Mouse (Mus musculus) intestine, embryonic 15.5 days (tissue): ENCODE measurements around the gene Ssr3. TPM values are rescaled to one million over a fixed set of nuclear protein-coding genes. Genes with fewer than 3 reads are reported as not detected.

ENCODE experiments used
- ATAC-seq: fragments of 200-750 bp; cut with Nextera tagmentation; 2 replicates; pipeline ENCODE4 v1.8.0; 2017; ENCODE audit warnings: moderate TSS enrichment, moderate library complexity
- H3K27ac ChIP-seq: fragments of 300-500 bp; sonication (generic); 2 replicates; pipeline ENCODE4 v1.5.1; 2015; ENCODE audit warnings: mild to moderate bottlenecking, inconsistent platforms
- H3K27me3 ChIP-seq: fragments of 300-500 bp; sonication (generic); replicated peaks from 2 replicates; pipeline ENCODE4 v1.6.1; 2015; ENCODE audit warnings: inconsistent platforms
- H3K36me3 ChIP-seq: fragments of 300-500 bp; sonication (generic); 2 replicates; pipeline ENCODE4 v1.6.1; 2015; ENCODE audit warnings: inconsistent platforms
- H3K4me1 ChIP-seq: fragments of 300-500 bp; sonication (generic); replicated peaks from 2 replicates; pipeline ENCODE4 v1.6.1; 2015; ENCODE audit warnings: inconsistent platforms
- H3K4me2 ChIP-seq: fragments of 300-500 bp; sonication (generic); replicated peaks from 2 replicates; pipeline ENCODE4 v1.6.1; 2015; ENCODE audit warnings: mild to moderate bottlenecking, inconsistent platforms
- H3K4me3 ChIP-seq: fragments of 300-500 bp; sonication (generic); replicated peaks from 2 replicates; pipeline ENCODE4 v1.5.1; 2015; ENCODE audit warnings: inconsistent platforms
- H3K9ac ChIP-seq: fragments of 300-500 bp; sonication (generic); 2 replicates; pipeline ENCODE4 v1.6.1; 2015; ENCODE audit warnings: inconsistent platforms
- H3K9me3 ChIP-seq: fragments of 300-500 bp; sonication (generic); 2 replicates; pipeline ENCODE4 v1.6.1; 2016; ENCODE audit warnings: inconsistent platforms
- WGBS: fragments of 180-500 bp; shearing (Covaris S2); methylation state at CpG from one replicate; pipeline ENCODE4 v1.1.7; 2015; 5-methylcytosine and 5-hydroxymethylcytosine counted together
- polyA plus RNA-seq: library from polyadenylated mRNA; unstranded; fragments of >200 nt; fragmentation: Nextera tagmentation; extraction: Ambion mirVana; gene quantifications from 2 replicates; pipeline ENCODE4 v1.2.1, GENCODE M21; 2015

The Ssr3 gene
- polyA plus RNA-seq, 1 experiment from 2014 or later: 299 TPM

DNA sequence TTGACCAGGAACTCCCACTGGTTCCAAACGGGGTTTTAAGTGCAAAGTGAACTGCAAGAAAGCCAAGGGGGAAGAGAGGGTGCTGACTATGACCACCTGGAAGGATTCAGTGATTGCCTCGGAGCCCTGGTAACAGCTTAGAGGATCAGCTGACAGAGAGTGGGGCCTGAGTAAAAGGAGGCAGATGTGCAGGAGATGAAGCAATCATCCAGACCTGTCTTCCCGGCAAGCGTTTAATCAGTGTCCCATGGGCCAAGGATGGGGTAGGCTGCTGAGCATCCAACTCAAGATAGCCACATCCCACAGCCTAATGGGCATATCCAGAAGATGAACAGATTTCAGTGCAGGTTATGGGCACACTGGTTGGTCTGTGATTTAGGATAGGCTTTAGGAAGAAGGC, 24.5 kb downstream of the Ssr3 start:
- no peak for ATAC-seq
- no peaks in the 10 kb centered on the region for H3K9me3 ChIP-seq
- H3K27ac ChIP-seq: no peak overlapping the region
- no peak overlapping the region for H3K9ac ChIP-seq
- H3K4me2 ChIP-seq: no peak overlapping the region
- H3K4me1 ChIP-seq: no peaks in the 10 kb centered on the region
- WGBS: 78% methylated on average over 4 of the region's 4 CpGs
- no peak overlapping the region for H3K4me3 ChIP-seq
- H3K36me3 ChIP-seq: peaks cover 3% of the 10 kb centered on the region; the same call in 1 of the 2 replicates
- H3K27me3 ChIP-seq: no peaks in the 10 kb centered on the region

DNA sequence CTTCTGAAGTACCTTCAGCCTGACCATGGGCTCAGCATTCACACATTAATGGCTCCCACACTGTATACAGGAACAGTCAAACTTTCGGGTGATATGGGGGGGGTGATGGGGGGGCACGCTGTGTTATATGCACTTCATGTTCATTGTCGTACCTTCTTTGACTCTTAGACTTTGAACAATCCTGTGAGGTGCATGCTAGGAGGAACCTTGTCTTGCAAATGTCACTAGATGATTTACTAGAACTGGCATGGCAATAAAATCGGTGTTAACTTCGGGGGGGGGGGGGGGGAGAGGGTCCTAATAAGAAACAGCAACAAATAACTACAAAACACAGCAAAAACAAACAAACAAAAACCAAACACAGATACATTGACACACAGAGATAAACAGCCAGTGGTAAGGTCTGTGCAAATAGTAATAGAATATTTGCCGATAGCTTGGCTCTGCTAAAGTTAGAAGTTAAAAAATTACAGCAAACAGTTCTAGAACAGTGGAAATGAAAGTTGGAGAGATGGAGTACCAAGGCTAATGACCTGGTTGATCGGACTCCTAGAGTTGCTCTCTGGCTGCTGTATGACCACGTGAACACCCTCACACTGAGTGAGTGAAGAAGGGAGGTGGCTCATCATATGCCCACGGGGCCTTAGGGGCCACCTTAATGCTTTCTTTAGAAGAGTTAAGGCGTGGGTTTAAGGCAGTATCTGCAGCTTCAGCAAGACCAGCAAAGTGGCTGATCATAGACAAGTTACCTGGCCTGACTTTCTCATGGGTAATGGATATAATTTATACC, 26.3 kb downstream of the Ssr3 start:
- no peak overlapping the region for H3K9ac ChIP-seq
- no peak for ATAC-seq
- WGBS: 81% methylated on average over 10 of the region's 10 CpGs

DNA sequence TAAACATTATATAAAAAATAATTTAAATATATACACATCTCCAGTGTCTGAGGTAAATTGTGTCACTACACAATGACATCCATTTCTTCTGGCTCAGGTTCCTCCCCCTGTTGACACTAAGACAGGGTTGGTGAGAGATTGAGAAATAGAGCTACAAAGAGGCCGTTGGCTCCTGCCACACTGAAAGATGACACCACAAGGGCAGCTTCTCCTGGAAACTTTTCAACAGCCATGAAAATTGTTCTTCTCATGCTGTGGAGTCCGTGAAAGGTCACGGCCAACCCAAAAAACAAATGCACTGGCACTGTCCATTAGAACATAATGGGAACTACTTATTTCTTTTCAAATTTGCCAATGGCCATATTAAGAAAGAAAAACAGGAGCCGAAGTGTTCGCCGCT, 27.2 kb downstream of the Ssr3 start:
- Histone ChIP-seq H3K4me2 (no peak overlapping the region), H3K27ac (no peak overlapping the region), H3K9ac (no peak overlapping the region), H3K27me3 (no peaks in the 10 kb centered on the region), H3K9me3 (no peaks in the 10 kb centered on the region), H3K36me3 (no peaks in the 10 kb centered on the region; the same call in 1 of the 2 replicates), H3K4me3 (no peak overlapping the region), H3K4me1 (no peaks in the 10 kb centered on the region)
- no peak for ATAC-seq
- 71% methylated on average over 6 of the region's 6 CpGs for WGBS

More for the DNA sequence above, 26.3 kb downstream of the Ssr3 start:
- H3K27ac ChIP-seq: no peak overlapping the region
- H3K36me3 ChIP-seq: no peaks in the 10 kb centered on the region; the same call in 1 of the 2 replicates
- no peak overlapping the region for H3K4me3 ChIP-seq
- H3K4me1 ChIP-seq: no peaks in the 10 kb centered on the region
- no peaks in the 10 kb centered on the region for H3K27me3 ChIP-seq
- H3K4me2 ChIP-seq: no peak overlapping the region
- H3K9me3 ChIP-seq: no peaks in the 10 kb centered on the region

DNA sequence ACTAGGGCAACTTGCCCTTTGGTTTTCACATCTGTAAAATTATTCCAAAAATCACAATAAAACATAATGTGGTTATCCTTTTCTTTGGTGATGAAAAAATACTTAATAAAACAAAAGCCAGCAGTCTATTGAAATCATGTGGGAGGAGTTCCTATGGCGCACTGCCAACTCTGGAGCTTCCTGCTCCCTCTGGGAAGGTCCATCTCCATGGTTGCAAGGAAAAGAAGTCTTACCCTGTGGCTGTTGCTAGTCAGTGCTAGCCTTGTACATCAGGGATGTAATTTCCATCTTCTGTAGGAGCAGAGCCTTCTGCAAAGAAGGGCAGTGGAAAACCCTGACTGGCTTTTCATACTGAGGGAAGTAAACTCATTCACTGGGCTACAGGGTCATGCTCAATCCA, 29.0 kb downstream of the Ssr3 start:
- H3K36me3 ChIP-seq: no peaks in the 10 kb centered on the region; the same call in 1 of the 2 replicates
- H3K4me2 ChIP-seq: no peak overlapping the region
- H3K9ac ChIP-seq: no peak overlapping the region
- H3K4me3 ChIP-seq: no peak overlapping the region
- H3K27me3 ChIP-seq: no peaks in the 10 kb centered on the region
- H3K27ac ChIP-seq: no peak overlapping the region
- WGBS: 91% methylated on average over 1 of the region's 1 CpGs
- H3K9me3 ChIP-seq: no peaks in the 10 kb centered on the region
- ATAC-seq: no peak
- H3K4me1 ChIP-seq: no peaks in the 10 kb centered on the region

DNA sequence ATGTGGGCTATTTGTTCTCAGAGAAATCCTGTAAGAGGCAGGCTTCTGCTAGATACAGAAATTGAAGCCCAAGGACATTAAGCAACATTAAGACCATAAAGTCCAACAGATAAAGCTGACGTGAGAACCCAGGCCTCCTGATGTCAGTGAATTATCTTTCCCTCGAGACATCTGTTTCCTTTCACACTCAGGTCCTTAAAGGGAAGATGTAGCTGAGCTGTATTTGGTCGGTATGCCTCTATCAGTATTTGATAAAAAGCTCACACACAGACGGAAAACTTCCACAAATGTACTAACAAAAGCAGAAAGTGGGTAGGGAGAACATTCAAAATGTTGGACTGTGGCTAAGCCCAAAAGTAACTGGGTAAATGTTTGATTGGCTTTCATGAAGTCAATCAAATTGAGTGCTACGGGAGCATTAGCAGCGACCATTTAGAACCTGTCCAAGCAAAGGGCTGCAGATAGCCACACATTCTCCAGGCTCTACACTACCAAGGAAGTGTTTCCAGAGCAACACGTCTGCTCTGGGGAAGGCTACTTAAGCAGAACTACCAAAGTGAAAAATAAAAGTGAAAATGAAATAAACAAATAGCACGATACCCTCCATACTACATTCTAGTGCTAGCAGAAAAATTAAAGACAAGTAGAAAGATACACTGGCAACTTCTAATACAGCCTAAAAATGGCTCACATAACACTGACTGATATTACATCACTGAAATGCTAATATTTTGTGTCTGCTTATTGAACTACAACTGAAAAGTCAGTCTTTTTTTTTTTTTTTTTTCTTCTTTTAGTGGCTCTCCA, 32.1 kb downstream of the Ssr3 start:
- H3K27ac ChIP-seq: no peak overlapping the region
- peak; percentile 47; the same call in 1 of the 2 replicates for ATAC-seq
- WGBS: 34% methylated on average over 8 of the region's 8 CpGs

DNA sequence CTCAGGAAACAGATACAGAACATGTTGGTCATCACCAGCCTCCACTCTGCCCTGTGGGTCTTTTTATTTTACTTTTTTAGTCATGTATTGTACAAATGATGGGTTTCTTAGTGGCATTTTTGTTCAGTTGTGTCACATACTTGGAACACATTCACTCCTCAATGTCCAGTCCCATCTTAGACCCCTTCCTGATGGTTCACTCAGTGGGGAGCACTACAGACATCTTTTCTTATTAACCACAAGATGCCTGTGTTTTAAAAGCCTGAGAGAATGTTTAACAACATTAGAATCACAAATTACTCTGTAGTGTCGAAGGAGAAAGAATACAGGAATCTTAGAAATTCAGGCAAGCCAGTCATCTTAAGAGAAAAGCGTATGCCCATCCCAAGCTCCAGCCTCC, 33.6 kb downstream of the Ssr3 start:
- H3K9me3 ChIP-seq: no peaks in the 10 kb centered on the region
- 76% methylated on average over 2 of the region's 2 CpGs for WGBS
- H3K9ac ChIP-seq: no peak overlapping the region
- H3K36me3 ChIP-seq: no peaks in the 10 kb centered on the region
- H3K4me1 ChIP-seq: no peaks in the 10 kb centered on the region
- no peaks in the 10 kb centered on the region for H3K27me3 ChIP-seq
- H3K4me3 ChIP-seq: no peak overlapping the region
- no peak for ATAC-seq
- no peak overlapping the region for H3K4me2 ChIP-seq
- no peak overlapping the region for H3K27ac ChIP-seq

More for the DNA sequence above, 32.1 kb downstream of the Ssr3 start:
- no peaks in the 10 kb centered on the region for H3K4me1 ChIP-seq
- no peak overlapping the region for H3K9ac ChIP-seq
- H3K4me3 ChIP-seq: no peak overlapping the region
- H3K36me3 ChIP-seq: no peaks in the 10 kb centered on the region
- H3K27me3 ChIP-seq: no peaks in the 10 kb centered on the region
- H3K4me2 ChIP-seq: no peak overlapping the region
- no peaks in the 10 kb centered on the region for H3K9me3 ChIP-seq

DNA sequence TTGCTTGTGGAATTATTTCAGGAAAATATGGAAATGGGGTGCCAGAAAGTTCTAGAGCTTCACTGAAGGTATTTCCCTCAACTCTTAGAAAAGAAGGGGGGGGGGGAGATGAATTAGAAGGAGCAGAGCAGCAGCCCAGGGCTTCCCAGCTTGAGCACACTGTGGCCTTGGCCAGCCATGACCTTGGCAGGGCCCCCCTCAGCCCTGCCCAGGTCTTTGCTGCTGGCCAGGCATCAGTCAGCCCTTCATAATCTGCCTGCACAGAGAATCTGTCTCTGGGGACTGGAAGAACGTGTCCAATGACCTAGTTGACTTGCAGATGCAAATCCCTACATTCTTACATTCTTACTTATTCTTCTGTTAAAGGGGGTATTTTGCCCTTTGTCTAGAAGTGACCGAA, 34.1 kb downstream of the Ssr3 start:
- no peak for ATAC-seq
- Histone ChIP-seq H3K4me1 (no peaks in the 10 kb centered on the region), H3K27me3 (no peaks in the 10 kb centered on the region), H3K27ac (no peak overlapping the region), H3K9me3 (no peaks in the 10 kb centered on the region), H3K4me3 (no peak overlapping the region), H3K9ac (no peak overlapping the region), H3K4me2 (no peak overlapping the region), H3K36me3 (no peaks in the 10 kb centered on the region)
- 81% methylated on average over 2 of the region's 2 CpGs for WGBS

DNA sequence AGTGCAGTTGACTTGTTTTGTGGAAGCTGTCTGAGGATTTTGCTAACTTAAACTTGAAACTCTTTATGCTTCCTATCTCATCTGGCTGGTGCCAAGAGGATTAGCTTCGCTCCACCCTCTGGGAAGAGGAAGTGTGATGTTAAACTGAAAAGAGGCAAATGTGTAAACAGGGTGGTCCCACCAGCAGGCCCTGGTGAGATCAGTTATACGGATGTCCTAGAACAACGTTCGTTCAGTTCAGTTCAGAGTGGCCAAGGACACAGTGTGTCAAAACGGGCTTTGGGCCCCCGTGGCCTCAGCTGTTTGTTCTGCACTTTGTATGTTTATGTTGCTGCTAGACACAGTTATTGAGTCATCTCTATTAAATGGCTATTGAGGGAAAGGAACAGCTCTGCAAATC, 36.9 kb downstream of the Ssr3 start:
- no peak for ATAC-seq

DNA sequence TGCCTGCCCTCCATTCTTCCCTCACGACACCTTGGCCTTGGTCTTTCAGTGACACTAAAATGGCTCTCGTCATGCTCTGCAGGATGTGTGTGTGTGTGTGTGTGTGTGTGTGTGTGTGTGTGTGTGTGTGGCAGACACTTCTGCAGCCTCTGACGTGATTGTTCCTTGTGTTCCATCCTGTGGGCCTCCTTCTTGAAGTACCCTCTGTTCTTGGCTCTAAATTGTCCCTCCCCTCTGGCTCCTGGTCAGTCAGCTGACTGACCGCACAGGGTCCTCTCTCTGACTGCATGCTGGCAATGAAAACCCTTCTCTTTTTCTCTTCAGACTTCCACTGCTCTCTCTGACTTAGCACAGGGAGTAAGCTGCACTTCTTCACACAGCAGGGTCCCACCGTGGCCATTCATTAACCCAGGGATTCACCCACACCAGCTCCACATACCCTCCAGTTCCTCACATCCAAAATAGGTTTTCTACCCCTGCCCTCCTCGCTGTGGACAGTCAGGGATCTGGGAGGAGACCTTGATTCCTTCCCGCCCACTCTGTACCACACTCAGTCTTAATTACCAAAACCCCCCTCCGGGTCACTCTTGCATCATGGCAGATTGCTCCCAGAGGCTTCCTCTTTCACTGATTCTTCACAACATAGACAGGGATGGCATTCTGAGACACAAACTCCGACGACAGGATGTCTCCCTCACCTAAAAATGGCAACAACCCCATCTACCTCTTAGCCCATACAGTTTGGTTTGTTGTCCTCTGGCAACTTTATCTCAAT, 39.0 kb downstream of the Ssr3 start:
- Histone ChIP-seq H3K4me2 (no peak overlapping the region), H3K27me3 (no peaks in the 10 kb centered on the region), H3K36me3 (no peaks in the 10 kb centered on the region), H3K27ac (no peak overlapping the region), H3K9me3 (no peaks in the 10 kb centered on the region), H3K4me1 (no peaks in the 10 kb centered on the region), H3K9ac (no peak overlapping the region), H3K4me3 (no peak overlapping the region)
- ATAC-seq: no peak
- 68% methylated on average over 10 of the region's 10 CpGs for WGBS

More for the DNA sequence above, 36.9 kb downstream of the Ssr3 start:
- H3K9ac ChIP-seq: no peak overlapping the region
- no peaks in the 10 kb centered on the region for H3K9me3 ChIP-seq
- H3K27ac ChIP-seq: no peak overlapping the region
- no peaks in the 10 kb centered on the region for H3K4me1 ChIP-seq
- H3K4me3 ChIP-seq: no peak overlapping the region
- no peaks in the 10 kb centered on the region for H3K27me3 ChIP-seq
- H3K4me2 ChIP-seq: no peak overlapping the region
- no peaks in the 10 kb centered on the region for H3K36me3 ChIP-seq
- WGBS: 33% methylated on average over 6 of the region's 6 CpGs

DNA sequence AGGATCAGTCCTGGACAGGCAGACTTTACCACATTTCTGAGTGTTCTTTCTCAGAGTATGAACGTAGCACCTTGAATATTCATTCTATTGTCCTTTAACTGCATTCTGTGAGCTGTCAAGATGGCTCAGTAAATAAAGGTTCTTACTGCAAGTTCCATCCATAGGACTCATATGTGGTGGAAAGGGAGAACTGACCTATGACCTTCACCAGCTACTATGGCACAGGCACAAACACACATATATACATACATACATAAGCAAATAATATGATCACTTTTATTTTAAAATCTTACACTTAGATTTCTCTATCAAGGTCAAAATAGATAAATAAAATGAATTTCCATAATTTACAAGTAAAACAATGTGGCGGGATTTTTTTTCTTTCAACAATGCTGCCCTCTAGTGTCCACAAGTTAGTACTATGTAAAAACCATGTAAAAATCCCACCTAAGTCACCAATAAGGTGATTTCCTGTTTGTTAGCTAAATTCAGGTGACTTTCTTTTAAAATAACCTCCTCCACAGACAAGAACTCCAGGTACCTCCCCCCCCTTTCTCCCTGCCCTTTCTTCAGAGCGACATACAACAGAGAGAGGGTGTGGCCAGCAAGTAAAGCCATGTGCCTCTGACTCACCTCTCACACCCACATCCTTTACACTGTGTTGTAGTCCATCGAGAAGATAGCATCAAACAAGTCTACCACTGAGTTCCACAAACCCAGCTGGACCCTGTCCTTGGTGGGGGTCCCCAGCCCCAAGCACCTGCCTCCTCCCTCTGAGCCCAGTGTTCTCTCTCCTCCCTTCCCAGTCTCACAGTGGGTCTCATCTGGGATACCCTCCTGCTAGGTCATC, 39.9 kb downstream of the Ssr3 start:
- H3K9me3 ChIP-seq: no peaks in the 10 kb centered on the region
- H3K36me3 ChIP-seq: no peaks in the 10 kb centered on the region
- H3K4me3 ChIP-seq: no peak overlapping the region
- peak; percentile 80 for ATAC-seq
- no peaks in the 10 kb centered on the region for H3K27me3 ChIP-seq
- 41% methylated on average over 4 of the region's 4 CpGs for WGBS
- H3K9ac ChIP-seq: no peak overlapping the region
- no peak overlapping the region for H3K4me2 ChIP-seq
- no peaks in the 10 kb centered on the region for H3K4me1 ChIP-seq
- H3K27ac ChIP-seq: no peak overlapping the region

DNA sequence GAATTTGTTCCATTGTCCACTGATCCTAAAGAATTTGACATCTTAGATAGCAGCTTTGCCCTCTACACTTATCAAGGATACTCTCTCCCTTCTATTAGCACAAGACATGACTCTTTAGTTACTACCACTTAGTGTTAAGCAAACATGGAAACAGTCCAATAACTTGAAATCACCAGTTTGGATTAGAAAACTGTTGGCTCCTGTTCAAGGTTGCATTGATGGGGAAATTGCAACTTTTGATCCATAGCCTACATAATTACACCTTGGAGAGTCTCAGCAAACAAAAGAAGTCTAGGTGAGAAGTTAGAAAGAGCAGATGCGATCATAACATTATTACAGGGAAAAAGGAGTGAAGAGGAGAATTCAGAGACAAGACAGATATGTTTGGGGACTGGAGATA, 46.2 kb downstream of the Ssr3 start:
- Histone ChIP-seq H3K4me3 (no peak overlapping the region), H3K4me2 (no peak overlapping the region), H3K36me3 (no peaks in the 10 kb centered on the region), H3K9ac (no peak overlapping the region), H3K27me3 (no peaks in the 10 kb centered on the region), H3K9me3 (no peaks in the 10 kb centered on the region), H3K4me1 (no peaks in the 10 kb centered on the region), H3K27ac (no peak overlapping the region)
- WGBS: 68% methylated on average over 1 of the region's 1 CpGs
- ATAC-seq: no peak
